Mouse (Mus musculus): ENCODE measurements around the gene Cd300c2. TPM values are rescaled to one million over a fixed set of nuclear protein-coding genes. Genes with fewer than 3 reads are reported as not detected.

Gene Cd300c2
- polyA plus RNA-seq, 2 experiments, result 2.4 to 4.1 TPM

GRCm38 (mm10) chr11:114965182-114965828, 36.4 kb downstream of the Cd300c2 start:
- Histone ChIP-seq H3K4me1 (ENCODE audit: control insufficient read depth, insufficient read depth, low read length) (no peaks in the 10 kb centered on the region), H3K4me3 (replicated peaks; ENCODE audit: low read length) (no peak overlapping the region), H3K27ac (replicated peaks; ENCODE audit: low read depth, low read length) (no peak overlapping the region), H3K27me3 (ENCODE audit: control insufficient read depth, insufficient read depth, low read length) (no peaks in the 10 kb centered on the region), H3K36me3 (ENCODE audit: control insufficient read depth, insufficient read depth, low read length) (no peaks in the 10 kb centered on the region), H3K9ac (ENCODE audit: low read depth, low read length, severe bottlenecking) (no peak overlapping the region), H3K9me3 (ENCODE audit: control insufficient read depth, low read length) (no peaks in the 10 kb centered on the region), H3K4me2 (replicated peaks; ENCODE audit: low read depth, low read length, severe bottlenecking) (no peak overlapping the region)
- WGBS, result 46% methylated on average over 3 of the region's 3 CpGs
- no peak for TF ChIP-seq POLR2A (IDR thresholded peaks at IDR 0.05; ENCODE audit: borderline replicate concordance, extremely low read depth, insufficient read depth, insufficient read length)
- DNase-seq (ENCODE audit: low spot score) (no peak), ATAC-seq (ENCODE audit: low FRiP score, low read depth) (no peak)

GRCm38 (mm10) chr11:114960369-114960768, 41.3 kb downstream of the Cd300c2 start:
- no peak for ATAC-seq (ENCODE audit: low FRiP score, low read depth)
- TF ChIP-seq POLR2A (IDR thresholded peaks at IDR 0.05; ENCODE audit: borderline replicate concordance, extremely low read depth, insufficient read depth, insufficient read length), result no peak
- Histone ChIP-seq H3K4me2 (replicated peaks; ENCODE audit: low read depth, low read length, severe bottlenecking) (no peak overlapping the region), H3K9ac (ENCODE audit: low read depth, low read length, severe bottlenecking) (no peak overlapping the region), H3K4me3 (replicated peaks; ENCODE audit: low read length) (no peak overlapping the region), H3K9me3 (ENCODE audit: control insufficient read depth, low read length) (no peaks in the 10 kb centered on the region), H3K27me3 (ENCODE audit: control insufficient read depth, insufficient read depth, low read length) (no peaks in the 10 kb centered on the region), H3K4me1 (ENCODE audit: control insufficient read depth, insufficient read depth, low read length) (no peaks in the 10 kb centered on the region), H3K36me3 (ENCODE audit: control insufficient read depth, insufficient read depth, low read length) (no peaks in the 10 kb centered on the region), H3K27ac (replicated peaks; ENCODE audit: low read depth, low read length) (no peak overlapping the region)
- DNase-seq (ENCODE audit: low spot score), result no peak
- 65% methylated on average over 1 of the region's 1 CpGs for WGBS

Other genes starting within 250 kb of the Cd300c2 start
- gene Kif19a, start 236.5 kb downstream of the Cd300c2 start, polyA plus RNA-seq (2012; rRNA removed), result 0.93 and 1.1 TPM in 2 replicates
- gene Kif19a, start 236.5 kb downstream of the Cd300c2 start, polyA plus RNA-seq (2014; fragmentation: Nextera tagmentation; extraction: Ambion mirVana), result 0.17 and 0.39 TPM in 2 replicates
- 2.7 and 3.2 TPM in 2 replicates for gene Btbd17, start 205.9 kb downstream of the Cd300c2 start, polyA plus RNA-seq (2012; rRNA removed)
- gene Btbd17, start 205.9 kb downstream of the Cd300c2 start, polyA plus RNA-seq (2014; fragmentation: Nextera tagmentation; extraction: Ambion mirVana), result 1.00 and 1.4 TPM in 2 replicates
- gene Gpr142, start 203.0 kb downstream of the Cd300c2 start, polyA plus RNA-seq (2012; rRNA removed), result 0.19 TPM in 1 of 2 replicates, not detected in the other
- not detected in 2 replicates for gene Gpr142, start 203.0 kb downstream of the Cd300c2 start, polyA plus RNA-seq (2014; fragmentation: Nextera tagmentation; extraction: Ambion mirVana)
- 34.1 and 48.8 TPM in 2 replicates for gene Gprc5c, start 150.7 kb downstream of the Cd300c2 start, polyA plus RNA-seq (2012; rRNA removed)
- 35.5 and 42.3 TPM in 2 replicates for gene Gprc5c, start 150.7 kb downstream of the Cd300c2 start, polyA plus RNA-seq (2014; fragmentation: Nextera tagmentation; extraction: Ambion mirVana)
- 2.2 and 3.1 TPM in 2 replicates for gene Cd300a, start 111.8 kb downstream of the Cd300c2 start, polyA plus RNA-seq (2012; rRNA removed)
- gene Cd300a, start 111.8 kb downstream of the Cd300c2 start, polyA plus RNA-seq (2014; fragmentation: Nextera tagmentation; extraction: Ambion mirVana), result 1.2 and 1.5 TPM in 2 replicates
- 0.33 TPM in 2 replicates for gene Cd300lb, start 67.5 kb downstream of the Cd300c2 start, polyA plus RNA-seq (2012; rRNA removed)
- gene Cd300lb, start 67.5 kb downstream of the Cd300c2 start, polyA plus RNA-seq (2014; fragmentation: Nextera tagmentation; extraction: Ambion mirVana), result 0.32 and 0.82 TPM in 2 replicates
- not detected in 2 replicates for gene Cd300c, start 32.7 kb downstream of the Cd300c2 start, polyA plus RNA-seq (2012; rRNA removed)
- not detected in 2 replicates for gene Cd300c, start 32.7 kb downstream of the Cd300c2 start, polyA plus RNA-seq (2014; fragmentation: Nextera tagmentation; extraction: Ambion mirVana)
- 0.13 and 0.22 TPM in 2 replicates for gene Cd300ld, start 12.0 kb downstream of the Cd300c2 start, polyA plus RNA-seq (2012; rRNA removed)
- 0.29 and 0.36 TPM in 2 replicates for gene Cd300ld, start 12.0 kb downstream of the Cd300c2 start, polyA plus RNA-seq (2014; fragmentation: Nextera tagmentation; extraction: Ambion mirVana)
- 0.23 TPM in 1 of 2 replicates, not detected in the other for gene Cd300ld2, start 14.3 kb upstream of the Cd300c2 start, polyA plus RNA-seq (2012; rRNA removed)
- gene Cd300ld2, start 14.3 kb upstream of the Cd300c2 start, polyA plus RNA-seq (2014; fragmentation: Nextera tagmentation; extraction: Ambion mirVana), result not detected in 2 replicates
- 0.18 TPM in 1 of 2 replicates, not detected in the other for gene Cd300ld4, start 25.1 kb upstream of the Cd300c2 start, polyA plus RNA-seq (2012; rRNA removed)
- gene Cd300ld4, start 25.1 kb upstream of the Cd300c2 start, polyA plus RNA-seq (2014; fragmentation: Nextera tagmentation; extraction: Ambion mirVana), result not detected in 2 replicates
- 0.24 and 0.48 TPM in 2 replicates for gene Cd300ld5, start 35.9 kb upstream of the Cd300c2 start, polyA plus RNA-seq (2012; rRNA removed)
- not detected in 2 replicates for gene Cd300ld5, start 35.9 kb upstream of the Cd300c2 start, polyA plus RNA-seq (2014; fragmentation: Nextera tagmentation; extraction: Ambion mirVana)
- gene Cd300ld3, start 46.5 kb upstream of the Cd300c2 start, polyA plus RNA-seq (2012; rRNA removed), result 0.37 and 0.65 TPM in 2 replicates
- gene Cd300ld3, start 46.5 kb upstream of the Cd300c2 start, polyA plus RNA-seq (2014; fragmentation: Nextera tagmentation; extraction: Ambion mirVana), result not detected in 2 replicates
- 0.10 and 0.15 TPM in 2 replicates for gene Cd300e, start 60.3 kb upstream of the Cd300c2 start, polyA plus RNA-seq (2012; rRNA removed)
- gene Cd300e, start 60.3 kb upstream of the Cd300c2 start, polyA plus RNA-seq (2014; fragmentation: Nextera tagmentation; extraction: Ambion mirVana), result 0.08 and 0.10 TPM in 2 replicates
- 1.5 and 1.7 TPM in 2 replicates for gene Rab37, start 89.6 kb upstream of the Cd300c2 start, polyA plus RNA-seq (2012; rRNA removed)
- 1.5 and 1.8 TPM in 2 replicates for gene Rab37, start 89.6 kb upstream of the Cd300c2 start, polyA plus RNA-seq (2014; fragmentation: Nextera tagmentation; extraction: Ambion mirVana)
- 0.35 and 0.65 TPM in 2 replicates for gene Cd300lf, start 132.1 kb upstream of the Cd300c2 start, polyA plus RNA-seq (2012; rRNA removed)
- gene Cd300lf, start 132.1 kb upstream of the Cd300c2 start, polyA plus RNA-seq (2014; fragmentation: Nextera tagmentation; extraction: Ambion mirVana), result 0.14 and 0.29 TPM in 2 replicates
- gene Slc9a3r1, start 161.5 kb upstream of the Cd300c2 start, polyA plus RNA-seq (2012; rRNA removed), result 19.1 and 22.0 TPM in 2 replicates
- gene Slc9a3r1, start 161.5 kb upstream of the Cd300c2 start, polyA plus RNA-seq (2014; fragmentation: Nextera tagmentation; extraction: Ambion mirVana), result 29.9 and 33.7 TPM in 2 replicates
- 9.2 and 16.9 TPM in 2 replicates for gene Tmem104, start 185.6 kb upstream of the Cd300c2 start, polyA plus RNA-seq (2012; rRNA removed)
- gene Tmem104, start 185.6 kb upstream of the Cd300c2 start, polyA plus RNA-seq (2014; fragmentation: Nextera tagmentation; extraction: Ambion mirVana), result 11.4 and 12.4 TPM in 2 replicates
- gene Nat9, start 186.0 kb upstream of the Cd300c2 start, polyA plus RNA-seq (2012; rRNA removed), result 25.6 and 32.1 TPM in 2 replicates
- 20.0 and 24.3 TPM in 2 replicates for gene Nat9, start 186.0 kb upstream of the Cd300c2 start, polyA plus RNA-seq (2014; fragmentation: Nextera tagmentation; extraction: Ambion mirVana)